Mouse (Mus musculus): ENCODE measurements around the gene Crb1. TPM values are rescaled to one million over a fixed set of nuclear protein-coding genes. Genes with fewer than 3 reads are reported as not detected.

Crb1 gene
- total and polyA plus RNA-seq, 3 experiments: 0.10 to 0.25 (median 0.12) TPM

GRCm38 (mm10) chr1:139391747-139392146 is 14.8 kb upstream of the Crb1 start:
- TF ChIP-seq HCFC1 (IDR thresholded peaks at IDR 0.05; ENCODE audit: low read depth, low read length) (no peak), RCOR1 (conservative IDR thresholded peaks at IDR 0.05; ENCODE audit: low read depth, low read length) (no peak), USF2 (conservative IDR thresholded peaks at IDR 0.05; ENCODE audit: low read depth, low read length) (no peak), ZMIZ1 (IDR thresholded peaks at IDR 0.05; ENCODE audit: low read depth, low read length) (no peak), ZNF384 (IDR thresholded peaks at IDR 0.05; ENCODE audit: low read depth, low read length) (no peak), SIN3A (IDR thresholded peaks at IDR 0.05; ENCODE audit: low read length) (no peak), CHD1 (IDR thresholded peaks at IDR 0.05; ENCODE audit: low read depth, low read length) (no peak), ZC3H11A (IDR thresholded peaks at IDR 0.05; ENCODE audit: low read depth, low read length) (no peak), POLR2A (IDR thresholded peaks at IDR 0.05; ENCODE audit: low read depth, low read length) (no peak), RAD21 (IDR thresholded peaks at IDR 0.05; ENCODE audit: low read depth, low read length) (no peak), MEF2A (IDR thresholded peaks at IDR 0.05; ENCODE audit: borderline replicate concordance, low read depth, low read length) (no peak)
- no peak overlapping the region for H3K9ac ChIP-seq (ENCODE audit: insufficient read depth, low read depth)
- H3K4me3 ChIP-seq (replicated peaks in 1 of 3; ENCODE audit: low read depth in 2 of 3, low read length in 2 of 3, poor library complexity in 1 of 3): no peak overlapping the region
- in situ Hi-C loops (cut with MboI; ENCODE audit: low pct_ligation_motif_present, low pct_unique_long_range_greater_than_20kb, low sequenced_read_pairs) (no loop called here), dilution Hi-C loops (cut with MboI; ENCODE audit: extremely low pct_ligation_motif_present, extremely low pct_unique_long_range_greater_than_20kb, low sequenced_read_pairs) (no loop called here)
- peaks cover 3% of the 10 kb centered on the region for H3K9me3 ChIP-seq (replicated peaks; ENCODE audit: low read length)
- H3K79me2 ChIP-seq (replicated peaks; ENCODE audit: control insufficient read depth, extremely low read depth, insufficient read depth, poor library complexity, severe bottlenecking): no peaks in the 10 kb centered on the region
- H3K27me3 ChIP-seq (replicated peaks): no peaks in the 10 kb centered on the region
- H3K4me1 ChIP-seq (ENCODE audit: control insufficient read depth in 1 of 2, insufficient read depth in 2 of 2): no peaks in the 10 kb centered on the region
- H3K36me3 ChIP-seq (replicated peaks in 1 of 2; ENCODE audit: control insufficient read depth in 1 of 2, insufficient read depth in 1 of 2, low read length in 1 of 2): no peaks in the 10 kb centered on the region
- no peak overlapping the region for H3K4me2 ChIP-seq (ENCODE audit: insufficient read depth, low read depth, poor library complexity, severe bottlenecking)
- DNase-seq (ENCODE audit: extremely low read depth): no peak
- H3K27ac ChIP-seq (ENCODE audit: insufficient read depth, low read depth): no peak overlapping the region

- TF ChIP-seq ZNF384 (IDR thresholded peaks at IDR 0.05; ENCODE audit: low read depth, low read length): no peak
- no peak for TF ChIP-seq TCF12 (IDR thresholded peaks at IDR 0.05; ENCODE audit: low read depth, low read length)
- TF ChIP-seq TBP (conservative IDR thresholded peaks at IDR 0.05; ENCODE audit: low read depth, low read length): no peak
- dilution Hi-C loops (cut with MboI; ENCODE audit: extremely low pct_ligation_motif_present, extremely low pct_unique_long_range_greater_than_20kb, low sequenced_read_pairs): no loop called here
- Histone ChIP-seq H3K9me3 (replicated peaks; ENCODE audit: low read length) (no peaks in the 10 kb centered on the region), H3K79me2 (replicated peaks; ENCODE audit: control insufficient read depth, extremely low read depth, insufficient read depth, poor library complexity, severe bottlenecking) (no peaks in the 10 kb centered on the region), H3K4me2 (ENCODE audit: insufficient read depth, low read depth, poor library complexity, severe bottlenecking) (no peak overlapping the region), H3K36me3 (replicated peaks in 1 of 2; ENCODE audit: control insufficient read depth in 1 of 2, insufficient read depth in 1 of 2, low read length in 1 of 2) (no peaks in the 10 kb centered on the region), H3K4me3 (replicated peaks in 1 of 3; ENCODE audit: low read depth in 2 of 3, low read length in 2 of 3, poor library complexity in 1 of 3) (no peak overlapping the region), H3K27ac (ENCODE audit: insufficient read depth, low read depth) (no peak overlapping the region), H3K27me3 (replicated peaks) (no peaks in the 10 kb centered on the region), H3K4me1 (ENCODE audit: control insufficient read depth in 1 of 2, insufficient read depth in 2 of 2) (peaks cover 7 to 16% of the 10 kb centered on the region in 2 experiments), H3K9ac (ENCODE audit: insufficient read depth, low read depth) (no peak overlapping the region)
- DNase-seq (ENCODE audit: extremely low read depth): no peak
- in situ Hi-C loops (cut with MboI; ENCODE audit: low pct_ligation_motif_present, low pct_unique_long_range_greater_than_20kb, low sequenced_read_pairs): no loop called here
These were observed 2.7 kb upstream of the Crb1 start for GRCm38 (mm10) chr1:139379621-139379984.

GRCm38 (mm10) chr1:139378861-139379620 is 2.1 kb upstream of the Crb1 start:
- TF ChIP-seq CTCF (conservative IDR thresholded peaks at IDR 0.05 in 1 of 2, IDR thresholded peaks at IDR 0.05 in 1 of 2; ENCODE audit: low read depth in 2 of 2, low read length in 2 of 2): peak in 1 of 2 experiments; percentile 28; a peak in 2 of 4 replicates
- no peak for TF ChIP-seq USF2 (conservative IDR thresholded peaks at IDR 0.05; ENCODE audit: low read depth, low read length)
- no peaks in the 10 kb centered on the region for H3K79me2 ChIP-seq (replicated peaks; ENCODE audit: control insufficient read depth, extremely low read depth, insufficient read depth, poor library complexity, severe bottlenecking)
- H3K27me3 ChIP-seq (replicated peaks): no peaks in the 10 kb centered on the region
- peaks cover 7 to 16% of the 10 kb centered on the region in 2 experiments for H3K4me1 ChIP-seq (ENCODE audit: control insufficient read depth in 1 of 2, insufficient read depth in 2 of 2)
- DNase-seq (ENCODE audit: extremely low read depth): no peak
- H3K36me3 ChIP-seq (replicated peaks in 1 of 2; ENCODE audit: control insufficient read depth in 1 of 2, insufficient read depth in 1 of 2, low read length in 1 of 2): no peaks in the 10 kb centered on the region
- no peaks in the 10 kb centered on the region for H3K9me3 ChIP-seq (replicated peaks; ENCODE audit: low read length)
- H3K4me3 ChIP-seq (replicated peaks in 1 of 3; ENCODE audit: low read depth in 2 of 3, low read length in 2 of 3, poor library complexity in 1 of 3): no peak overlapping the region
- in situ Hi-C loops (cut with MboI; ENCODE audit: low pct_ligation_motif_present, low pct_unique_long_range_greater_than_20kb, low sequenced_read_pairs): no loop called here
- dilution Hi-C loops (cut with MboI; ENCODE audit: extremely low pct_ligation_motif_present, extremely low pct_unique_long_range_greater_than_20kb, low sequenced_read_pairs): no loop called here
- H3K4me2 ChIP-seq (ENCODE audit: insufficient read depth, low read depth, poor library complexity, severe bottlenecking): no peak overlapping the region
- H3K27ac ChIP-seq (ENCODE audit: insufficient read depth, low read depth): no peak overlapping the region
- no peak overlapping the region for H3K9ac ChIP-seq (ENCODE audit: insufficient read depth, low read depth)

All from CH12.LX (cell line).